Mouse (Mus musculus): ENCODE data around the gene Plekhh2. TPM values are rescaled to one million over a fixed set of nuclear protein-coding genes. Genes with fewer than 3 reads are reported as not detected.

Plekhh2 gene
- polyA plus RNA-seq, 1 experiment from 2014 or later: 3.2 TPM

GRCm38 (mm10) chr17:84520057-84520456 lies 8.4 kb downstream of the Plekhh2 start:
- Histone ChIP-seq H3K4me3 (no peak overlapping the region), H3K4me1 (no peaks in the 10 kb centered on the region), H3K27ac (no peak overlapping the region), H3K27me3 (replicated peaks) (no peaks in the 10 kb centered on the region), H3K9ac (no peak overlapping the region), H3K4me2 (replicated peaks) (no peak overlapping the region), H3K9me3 (no peaks in the 10 kb centered on the region), H3K36me3 (no peaks in the 10 kb centered on the region)
- no peak for ATAC-seq (ENCODE audit: low FRiP score, low read depth)

DNA sequence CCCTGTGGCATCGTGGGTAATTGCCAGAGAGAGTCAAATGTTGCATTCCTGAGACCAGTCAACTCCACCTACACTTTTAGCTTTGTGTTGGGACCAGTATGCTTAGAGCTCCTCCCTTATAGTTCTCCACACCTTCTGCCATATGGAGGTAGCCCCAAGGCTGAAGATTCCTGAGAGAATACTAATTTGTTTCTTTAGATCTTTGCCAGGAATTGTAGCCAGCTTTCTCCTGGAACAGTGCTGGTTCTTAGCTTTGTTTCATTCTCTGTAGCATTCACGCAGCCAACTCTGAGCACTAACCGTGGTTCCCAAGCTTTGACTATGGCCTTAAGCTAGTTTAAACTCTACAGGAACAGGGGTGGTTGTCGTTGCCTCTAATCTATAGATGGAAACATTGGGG lies 17.7 kb downstream of the Plekhh2 start:
- no peak overlapping the region for H3K27ac ChIP-seq
- H3K4me2 ChIP-seq (replicated peaks): no peak overlapping the region
- no peak overlapping the region for H3K4me3 ChIP-seq
- no peaks in the 10 kb centered on the region for H3K36me3 ChIP-seq
- WGBS: 87% methylated on average over 4 of the region's 4 CpGs
- no peak overlapping the region for H3K9ac ChIP-seq
- H3K27me3 ChIP-seq (replicated peaks): no peaks in the 10 kb centered on the region
- ATAC-seq (ENCODE audit: low FRiP score, low read depth): no peak
- H3K4me1 ChIP-seq: no peaks in the 10 kb centered on the region; the same call in 1 of the 2 replicates
- no peaks in the 10 kb centered on the region for H3K9me3 ChIP-seq

- ATAC-seq (ENCODE audit: low FRiP score, low read depth): no peak
- Histone ChIP-seq H3K4me3 (no peak overlapping the region), H3K9me3 (no peaks in the 10 kb centered on the region), H3K4me1 (no peaks in the 10 kb centered on the region; the same call in 1 of the 2 replicates), H3K27ac (no peak overlapping the region), H3K4me2 (replicated peaks) (no peak overlapping the region), H3K36me3 (no peaks in the 10 kb centered on the region), H3K27me3 (replicated peaks) (no peaks in the 10 kb centered on the region), H3K9ac (no peak overlapping the region)
- 64% methylated on average over 3 of the region's 3 CpGs for WGBS
Observed at GRCm38 (mm10) chr17:84530202-84530796, 18.6 kb downstream of the Plekhh2 start.

DNA sequence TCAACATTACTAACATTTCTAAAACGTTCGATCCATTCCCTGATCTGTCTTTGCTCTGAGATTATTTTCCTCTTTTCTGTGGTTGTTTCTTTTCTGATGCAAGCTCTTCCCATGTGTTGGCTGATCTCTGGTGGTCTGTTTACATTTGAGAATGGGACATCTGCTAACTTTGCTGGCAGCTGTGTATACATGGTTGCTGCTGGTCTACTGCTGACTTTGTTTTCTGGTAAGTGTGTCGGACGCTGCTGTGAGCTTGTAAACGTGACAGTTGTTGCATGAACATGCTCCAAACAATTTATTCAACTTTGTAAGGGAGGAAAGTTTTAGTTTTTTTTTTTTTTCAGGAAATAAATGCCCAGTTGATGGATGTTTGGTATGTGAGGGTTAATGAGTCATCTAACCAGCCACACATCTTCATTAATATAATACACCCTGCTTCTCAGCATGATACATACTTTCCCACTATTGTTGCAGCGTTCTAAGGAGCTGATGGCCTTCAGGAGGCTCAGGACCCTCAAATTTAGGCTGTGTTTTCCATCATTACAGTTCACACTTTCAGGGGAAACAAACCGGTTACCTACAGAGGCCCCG lies 21.3 kb downstream of the Plekhh2 start:
- no peaks in the 10 kb centered on the region for H3K9me3 ChIP-seq
- H3K4me1 ChIP-seq: no peaks in the 10 kb centered on the region; the same call in 1 of the 2 replicates
- no peak overlapping the region for H3K27ac ChIP-seq
- no peak overlapping the region for H3K4me3 ChIP-seq
- no peak overlapping the region for H3K4me2 ChIP-seq (replicated peaks)
- ATAC-seq (ENCODE audit: low FRiP score, low read depth): no peak
- H3K36me3 ChIP-seq: no peaks in the 10 kb centered on the region
- H3K27me3 ChIP-seq (replicated peaks): no peaks in the 10 kb centered on the region
- WGBS: 69% methylated on average over 8 of the region's 8 CpGs
- H3K9ac ChIP-seq: no peak overlapping the region

GRCm38 (mm10) chr17:84533841-84534240 lies 22.1 kb downstream of the Plekhh2 start:
- no peaks in the 10 kb centered on the region; the same call in 1 of the 2 replicates for H3K4me1 ChIP-seq

GRCm38 (mm10) chr17:84534632-84535031 lies 22.9 kb downstream of the Plekhh2 start:
- Histone ChIP-seq H3K4me3 (no peak overlapping the region), H3K27me3 (replicated peaks) (no peaks in the 10 kb centered on the region), H3K9me3 (no peaks in the 10 kb centered on the region), H3K4me2 (replicated peaks) (no peak overlapping the region), H3K9ac (no peak overlapping the region), H3K36me3 (no peaks in the 10 kb centered on the region), H3K4me1 (no peaks in the 10 kb centered on the region; the same call in 1 of the 2 replicates), H3K27ac (no peak overlapping the region)
- WGBS: 89% methylated on average over 2 of the region's 2 CpGs
- ATAC-seq (ENCODE audit: low FRiP score, low read depth): no peak

More at GRCm38 (mm10) chr17:84533841-84534240, 22.1 kb downstream of the Plekhh2 start:
- H3K27me3 ChIP-seq (replicated peaks): no peaks in the 10 kb centered on the region
- H3K27ac ChIP-seq: no peak overlapping the region
- no peak for ATAC-seq (ENCODE audit: low FRiP score, low read depth)
- no peaks in the 10 kb centered on the region for H3K36me3 ChIP-seq
- H3K4me3 ChIP-seq: no peak overlapping the region
- no peak overlapping the region for H3K9ac ChIP-seq
- H3K4me2 ChIP-seq (replicated peaks): no peak overlapping the region
- WGBS: 87% methylated on average over 4 of the region's 4 CpGs
- no peaks in the 10 kb centered on the region for H3K9me3 ChIP-seq

DNA sequence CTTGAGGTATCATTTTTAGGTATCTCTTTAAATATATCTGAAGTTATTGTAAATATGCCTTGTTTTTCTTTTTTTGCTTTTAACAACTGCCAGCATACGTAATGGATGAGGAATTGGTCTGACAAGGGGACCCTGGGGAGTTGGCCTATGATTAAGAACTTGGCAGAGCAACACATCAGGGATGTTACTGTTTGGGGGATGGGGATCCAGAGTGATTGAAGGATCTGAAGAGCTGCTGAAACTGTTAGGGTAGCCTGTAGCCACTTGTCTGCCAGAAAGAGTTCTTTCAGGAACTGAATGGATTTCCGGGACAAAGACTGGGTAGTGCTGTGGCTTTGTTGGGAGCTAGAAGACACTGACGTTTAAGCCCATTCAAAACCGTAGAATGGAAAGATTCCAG lies 23.5 kb downstream of the Plekhh2 start:
- Histone ChIP-seq H3K27ac (no peak overlapping the region), H3K36me3 (no peaks in the 10 kb centered on the region), H3K4me2 (replicated peaks) (no peak overlapping the region), H3K4me1 (no peaks in the 10 kb centered on the region; the same call in 1 of the 2 replicates), H3K9ac (no peak overlapping the region), H3K9me3 (no peaks in the 10 kb centered on the region), H3K4me3 (no peak overlapping the region), H3K27me3 (replicated peaks) (no peaks in the 10 kb centered on the region)
- WGBS: 72% methylated on average over 4 of the region's 4 CpGs
- no peak for ATAC-seq (ENCODE audit: low FRiP score, low read depth)

DNA sequence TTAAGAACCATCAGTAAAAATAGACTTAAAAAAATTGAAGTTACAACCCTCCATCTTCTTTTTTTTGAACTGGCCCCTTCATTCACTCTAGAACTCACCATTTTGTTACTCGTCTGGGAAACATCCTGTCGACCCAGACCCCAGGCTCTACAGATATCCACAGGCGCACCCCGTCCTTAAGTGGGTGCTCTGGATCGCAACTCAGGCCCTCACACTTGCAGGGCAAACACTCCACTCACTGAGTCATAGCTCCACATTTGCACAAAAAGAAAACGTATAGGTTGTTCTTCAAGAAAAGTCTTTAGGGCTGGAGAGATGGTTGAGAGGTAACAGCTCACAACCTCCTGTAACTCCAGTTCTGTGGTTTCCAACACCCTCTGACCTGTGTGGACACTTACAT lies 25.6 kb downstream of the Plekhh2 start:
- Histone ChIP-seq H3K4me3 (no peak overlapping the region), H3K4me2 (replicated peaks) (no peak overlapping the region), H3K36me3 (no peaks in the 10 kb centered on the region), H3K9ac (no peak overlapping the region), H3K4me1 (no peaks in the 10 kb centered on the region; the same call in 1 of the 2 replicates), H3K9me3 (no peaks in the 10 kb centered on the region), H3K27ac (no peak overlapping the region), H3K27me3 (replicated peaks) (no peaks in the 10 kb centered on the region)
- WGBS: 96% methylated on average over 6 of the region's 6 CpGs
- no peak for ATAC-seq (ENCODE audit: low FRiP score, low read depth)

DNA sequence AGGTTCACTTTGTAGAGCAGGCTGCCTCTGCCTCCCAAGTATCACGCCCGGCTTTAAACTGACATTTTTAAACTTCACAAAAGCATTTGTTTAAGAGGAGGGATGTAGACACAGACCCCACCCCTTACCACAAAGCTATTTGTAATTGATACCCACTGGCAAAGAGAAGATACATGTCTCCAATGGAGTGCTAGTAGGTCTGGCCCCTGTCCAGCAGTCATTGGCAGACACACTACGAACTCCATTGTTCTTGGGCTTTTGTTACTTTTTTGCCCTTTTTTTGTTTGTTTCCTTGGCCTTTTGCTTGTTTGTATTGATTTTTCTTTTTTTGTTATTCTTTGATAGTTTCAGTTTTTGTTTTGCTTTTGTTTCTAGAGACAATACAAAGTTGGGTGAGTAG lies 26.3 kb downstream of the Plekhh2 start:
- no peak overlapping the region for H3K27ac ChIP-seq
- no peak overlapping the region for H3K4me3 ChIP-seq
- no peak overlapping the region for H3K9ac ChIP-seq
- ATAC-seq (ENCODE audit: low FRiP score, low read depth): no peak
- 86% methylated on average over 3 of the region's 3 CpGs for WGBS
- H3K4me1 ChIP-seq: no peaks in the 10 kb centered on the region
- no peak overlapping the region for H3K4me2 ChIP-seq (replicated peaks)
- H3K27me3 ChIP-seq (replicated peaks): no peaks in the 10 kb centered on the region
- no peaks in the 10 kb centered on the region for H3K9me3 ChIP-seq
- no peaks in the 10 kb centered on the region for H3K36me3 ChIP-seq

- Histone ChIP-seq H3K9ac (no peak overlapping the region), H3K9me3 (no peaks in the 10 kb centered on the region), H3K4me1 (no peaks in the 10 kb centered on the region), H3K27ac (no peak overlapping the region), H3K36me3 (no peaks in the 10 kb centered on the region), H3K4me3 (no peak overlapping the region), H3K27me3 (replicated peaks) (no peaks in the 10 kb centered on the region), H3K4me2 (replicated peaks) (no peak overlapping the region)
- 85% methylated on average over 8 of the region's 8 CpGs for WGBS
- no peak for ATAC-seq (ENCODE audit: low FRiP score, low read depth)
Observed at GRCm38 (mm10) chr17:84540603-84541002, 28.9 kb downstream of the Plekhh2 start.

GRCm38 (mm10) chr17:84550902-84551877 lies 39.5 kb downstream of the Plekhh2 start:
- Histone ChIP-seq H3K9me3 (no peaks in the 10 kb centered on the region), H3K9ac (no peak overlapping the region), H3K4me1 (peaks cover 23% of the 10 kb centered on the region), H3K4me3 (no peak overlapping the region), H3K4me2 (replicated peaks) (peak overlapping the region; percentile 34; the same call in 1 of the 2 replicates), H3K27ac (peak overlapping the region; percentile 53; the same call in 1 of the 2 replicates), H3K36me3 (no peaks in the 10 kb centered on the region), H3K27me3 (replicated peaks) (no peaks in the 10 kb centered on the region)
- WGBS: 37% methylated on average over 5 of the region's 5 CpGs
- ATAC-seq (ENCODE audit: low FRiP score, low read depth): peak; percentile 89

DNA sequence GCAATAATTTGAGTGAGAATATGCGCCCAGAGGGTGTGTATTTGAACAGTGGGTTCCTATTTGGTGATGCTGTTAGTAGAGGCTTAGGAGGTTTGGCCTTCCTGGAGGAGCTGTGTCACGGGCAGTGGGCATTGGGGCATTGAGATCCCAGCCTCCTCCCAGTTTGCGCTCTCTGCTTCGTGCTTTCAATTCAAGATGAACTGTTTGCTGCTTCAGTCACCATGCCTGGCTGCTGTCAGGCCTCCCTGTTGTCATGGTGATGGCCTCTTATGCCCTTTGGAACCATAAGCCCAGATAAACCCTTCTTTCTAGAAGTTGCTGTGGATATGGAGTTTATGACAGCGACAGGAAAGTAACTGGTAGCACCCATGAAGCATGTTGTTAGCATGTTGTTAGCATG lies 40.5 kb downstream of the Plekhh2 start:
- no peak overlapping the region for H3K27ac ChIP-seq
- H3K9ac ChIP-seq: no peak overlapping the region
- ATAC-seq (ENCODE audit: low FRiP score, low read depth): peak; percentile 1; the same call in 1 of the 2 replicates
- H3K9me3 ChIP-seq: no peaks in the 10 kb centered on the region
- no peaks in the 10 kb centered on the region for H3K36me3 ChIP-seq
- peaks cover 23% of the 10 kb centered on the region for H3K4me1 ChIP-seq
- no peak overlapping the region for H3K4me3 ChIP-seq
- 37% methylated on average over 5 of the region's 5 CpGs for WGBS
- no peak overlapping the region for H3K4me2 ChIP-seq (replicated peaks)
- no peaks in the 10 kb centered on the region for H3K27me3 ChIP-seq (replicated peaks)

All from neural tube, embryonic 12.5 days (tissue).